Mouse (Mus musculus): ENCODE results near the gene Macc1. TPM values are rescaled to one million over a fixed set of nuclear protein-coding genes. Genes with fewer than 3 reads are reported as not detected.

The Macc1 gene
- polyA plus RNA-seq, 1 experiment, result 0.11 TPM

- no peak for DNase-seq (ENCODE audit: low read depth)
- TF ChIP-seq CTCF (IDR thresholded peaks at IDR 0.05; ENCODE audit: borderline replicate concordance, extremely low read depth, insufficient read depth, insufficient read length) (no peak), POLR2A (IDR thresholded peaks at IDR 0.05; ENCODE audit: borderline replicate concordance, extremely low read depth, insufficient read depth, insufficient read length, poor library complexity, severe bottlenecking) (no peak)
These were observed 76.2 kb downstream of the Macc1 start for GRCm38 (mm10) chr12:119390192-119390684.

GRCm38 (mm10) chr12:119398046-119398659 is 84.1 kb downstream of the Macc1 start:
- no peak for TF ChIP-seq POLR2A (IDR thresholded peaks at IDR 0.05; ENCODE audit: borderline replicate concordance, extremely low read depth, insufficient read depth, insufficient read length, poor library complexity, severe bottlenecking)
- TF ChIP-seq CTCF (IDR thresholded peaks at IDR 0.05; ENCODE audit: borderline replicate concordance, extremely low read depth, insufficient read depth, insufficient read length), result no peak
- no peak for DNase-seq (ENCODE audit: low read depth)

DNA sequence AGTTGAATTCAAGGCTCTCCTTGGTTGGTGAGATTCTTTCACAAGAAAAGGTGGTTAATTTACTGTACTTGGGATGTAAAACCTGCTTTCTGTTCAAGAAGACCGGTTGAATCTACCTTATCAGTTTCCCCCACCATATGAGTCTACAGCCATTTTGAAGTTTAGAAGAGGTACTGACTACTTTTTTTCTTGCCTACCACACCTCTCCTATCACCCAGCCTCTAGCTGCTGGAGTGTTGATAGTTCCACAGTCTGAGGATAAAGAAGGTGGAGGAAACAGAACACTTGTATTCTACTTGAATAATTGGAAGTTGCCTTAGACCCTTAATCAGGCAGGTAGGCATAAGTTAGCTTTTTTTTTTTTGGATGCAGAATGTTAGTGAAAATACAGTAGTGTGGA is 88.2 kb downstream of the Macc1 start:
- TF ChIP-seq POLR2A (IDR thresholded peaks at IDR 0.05; ENCODE audit: borderline replicate concordance, extremely low read depth, insufficient read depth, insufficient read length, poor library complexity, severe bottlenecking), result no peak
- no peak for TF ChIP-seq CTCF (IDR thresholded peaks at IDR 0.05; ENCODE audit: borderline replicate concordance, extremely low read depth, insufficient read depth, insufficient read length)
- no peak for DNase-seq (ENCODE audit: low read depth)

DNA sequence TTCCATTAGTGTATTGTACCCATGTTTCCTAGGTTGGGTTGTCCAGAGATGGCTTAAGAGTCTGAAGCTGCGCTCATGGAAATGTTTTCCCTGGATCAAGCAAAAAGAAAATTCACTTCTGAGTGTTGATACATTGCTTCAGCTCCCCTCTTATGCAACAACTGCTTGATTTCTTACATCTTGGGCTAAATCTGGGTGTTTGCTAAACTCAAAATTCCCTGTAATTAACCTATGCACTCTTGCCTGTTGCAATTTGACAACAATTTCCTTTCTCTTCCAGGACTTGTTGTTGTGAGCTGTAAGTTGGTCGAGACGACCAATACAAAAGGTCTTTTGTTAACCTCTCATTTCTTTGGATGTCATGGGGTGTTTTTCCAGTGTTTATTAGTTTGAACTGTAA is 88.7 kb downstream of the Macc1 start:
- DNase-seq (ENCODE audit: low read depth), result no peak
- TF ChIP-seq POLR2A (IDR thresholded peaks at IDR 0.05; ENCODE audit: borderline replicate concordance, extremely low read depth, insufficient read depth, insufficient read length, poor library complexity, severe bottlenecking), result no peak
- TF ChIP-seq CTCF (IDR thresholded peaks at IDR 0.05; ENCODE audit: borderline replicate concordance, extremely low read depth, insufficient read depth, insufficient read length), result no peak

DNA sequence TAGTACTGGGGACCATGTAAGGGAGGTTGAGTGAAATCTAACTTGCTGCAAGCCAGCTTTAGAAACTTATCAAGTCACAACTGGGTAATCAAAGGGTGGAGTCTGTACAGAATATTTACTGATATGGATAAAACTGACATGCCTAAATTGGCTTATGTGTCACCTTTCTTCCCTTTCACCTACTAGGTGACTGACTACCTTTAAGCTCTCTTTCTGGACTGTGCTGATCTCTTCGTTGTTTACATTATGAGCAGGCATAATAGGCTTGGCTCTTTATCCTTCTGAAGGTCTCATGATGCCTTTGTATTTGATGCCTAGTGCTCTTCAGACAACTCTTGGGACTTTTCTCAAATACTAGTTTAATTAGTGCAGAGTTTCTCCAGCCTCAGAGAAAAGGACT is 90.7 kb downstream of the Macc1 start:
- DNase-seq (ENCODE audit: low read depth), result no peak
- TF ChIP-seq POLR2A (IDR thresholded peaks at IDR 0.05; ENCODE audit: borderline replicate concordance, extremely low read depth, insufficient read depth, insufficient read length, poor library complexity, severe bottlenecking), result no peak
- no peak for TF ChIP-seq CTCF (IDR thresholded peaks at IDR 0.05; ENCODE audit: borderline replicate concordance, extremely low read depth, insufficient read depth, insufficient read length)

DNA sequence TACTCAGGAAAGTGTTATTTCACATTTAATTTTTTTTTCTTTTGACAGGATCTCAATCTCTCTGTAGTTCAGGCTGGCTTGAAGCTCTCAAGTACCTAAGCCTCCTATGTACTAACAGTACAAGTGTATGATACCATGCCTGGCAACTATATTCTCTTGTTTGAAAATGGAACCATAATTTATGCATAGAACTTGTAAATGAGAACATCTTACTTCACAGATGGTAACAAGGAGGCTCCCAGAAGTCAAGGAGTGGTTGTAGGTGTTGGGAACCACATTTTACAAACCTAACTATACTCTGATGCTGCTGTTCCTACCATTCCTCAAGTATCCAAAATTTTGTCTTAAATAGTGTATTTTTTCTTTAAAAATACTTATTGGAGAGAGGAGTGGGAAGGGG is 96.5 kb downstream of the Macc1 start:
- TF ChIP-seq CTCF (IDR thresholded peaks at IDR 0.05; ENCODE audit: borderline replicate concordance, extremely low read depth, insufficient read depth, insufficient read length), result no peak
- no peak for DNase-seq (ENCODE audit: low read depth)

- TF ChIP-seq POLR2A (IDR thresholded peaks at IDR 0.05; ENCODE audit: borderline replicate concordance, extremely low read depth, insufficient read depth, insufficient read length, poor library complexity, severe bottlenecking) (no peak), CTCF (IDR thresholded peaks at IDR 0.05; ENCODE audit: borderline replicate concordance, extremely low read depth, insufficient read depth, insufficient read length) (no peak)
- DNase-seq (ENCODE audit: low read depth), result no peak
These were observed 96.9 kb downstream of the Macc1 start for GRCm38 (mm10) chr12:119410956-119411355.

- no peak for DNase-seq (ENCODE audit: low read depth)
- TF ChIP-seq CTCF (IDR thresholded peaks at IDR 0.05; ENCODE audit: borderline replicate concordance, extremely low read depth, insufficient read depth, insufficient read length) (no peak), POLR2A (IDR thresholded peaks at IDR 0.05; ENCODE audit: borderline replicate concordance, extremely low read depth, insufficient read depth, insufficient read length, poor library complexity, severe bottlenecking) (no peak)
These were observed 97.9 kb downstream of the Macc1 start for GRCm38 (mm10) chr12:119411982-119412381.

DNA sequence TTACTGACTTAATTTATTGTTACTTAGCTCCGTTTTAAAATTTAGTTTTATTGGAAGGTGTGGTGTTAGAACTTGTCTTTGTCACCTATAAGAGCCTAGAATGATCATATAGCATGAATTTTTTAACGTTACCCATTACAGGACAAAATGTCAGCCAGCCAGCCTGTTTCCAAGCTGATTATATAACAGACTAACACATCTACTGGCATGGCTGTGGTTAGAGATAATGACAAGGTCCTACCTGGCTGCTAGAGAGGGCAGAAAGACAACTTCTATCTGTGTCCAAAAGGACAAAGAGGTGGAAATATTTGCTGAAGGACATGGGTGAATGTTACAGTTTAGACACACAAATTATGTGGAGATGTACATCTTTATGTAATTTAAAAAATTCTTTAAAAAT is 101.8 kb downstream of the Macc1 start:
- no peak for DNase-seq (ENCODE audit: low read depth)
- no peak for TF ChIP-seq POLR2A (IDR thresholded peaks at IDR 0.05; ENCODE audit: borderline replicate concordance, extremely low read depth, insufficient read depth, insufficient read length, poor library complexity, severe bottlenecking)
- TF ChIP-seq CTCF (IDR thresholded peaks at IDR 0.05; ENCODE audit: borderline replicate concordance, extremely low read depth, insufficient read depth, insufficient read length), result no peak

GRCm38 (mm10) chr12:119425749-119426148 is 111.7 kb downstream of the Macc1 start:
- TF ChIP-seq CTCF (IDR thresholded peaks at IDR 0.05; ENCODE audit: borderline replicate concordance, extremely low read depth, insufficient read depth, insufficient read length), result no peak
- TF ChIP-seq POLR2A (IDR thresholded peaks at IDR 0.05; ENCODE audit: borderline replicate concordance, extremely low read depth, insufficient read depth, insufficient read length, poor library complexity, severe bottlenecking), result no peak
- no peak for DNase-seq (ENCODE audit: low read depth)

DNA sequence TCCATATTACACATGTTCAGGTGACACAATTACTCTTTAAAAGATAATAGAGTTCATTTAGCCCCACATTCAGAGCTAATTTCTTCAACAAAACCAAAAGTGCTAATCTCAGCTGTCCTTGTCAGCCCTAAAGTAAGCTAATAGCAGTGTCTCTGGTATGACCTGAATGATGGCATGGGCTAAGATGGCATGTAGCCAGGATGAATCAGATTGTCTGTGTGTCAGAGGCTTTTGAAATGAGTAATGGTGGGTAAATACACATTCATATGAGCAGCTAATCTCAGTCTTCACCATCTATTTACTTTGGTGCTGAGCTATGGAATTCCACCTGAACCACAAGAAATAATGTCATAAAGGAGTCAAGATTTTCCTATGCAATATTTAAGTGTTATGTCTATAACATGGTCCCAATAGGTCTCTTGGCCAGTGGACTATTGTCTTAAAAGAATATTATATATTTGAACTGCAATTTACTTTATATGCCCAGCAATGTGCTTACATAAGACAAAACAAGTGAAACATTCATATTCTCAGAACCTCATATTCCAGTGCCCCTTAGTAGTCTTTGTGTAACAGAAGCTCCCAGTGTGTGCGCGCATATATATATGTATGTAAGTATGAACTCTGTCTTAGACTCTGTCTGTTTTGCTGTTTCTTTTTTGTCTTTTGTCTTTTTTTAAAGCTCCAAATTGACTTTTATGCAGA is 112.3 kb downstream of the Macc1 start:
- TF ChIP-seq POLR2A (IDR thresholded peaks at IDR 0.05; ENCODE audit: borderline replicate concordance, extremely low read depth, insufficient read depth, insufficient read length, poor library complexity, severe bottlenecking) (no peak), CTCF (IDR thresholded peaks at IDR 0.05; ENCODE audit: borderline replicate concordance, extremely low read depth, insufficient read depth, insufficient read length) (no peak)
- DNase-seq (ENCODE audit: low read depth), result no peak

DNA sequence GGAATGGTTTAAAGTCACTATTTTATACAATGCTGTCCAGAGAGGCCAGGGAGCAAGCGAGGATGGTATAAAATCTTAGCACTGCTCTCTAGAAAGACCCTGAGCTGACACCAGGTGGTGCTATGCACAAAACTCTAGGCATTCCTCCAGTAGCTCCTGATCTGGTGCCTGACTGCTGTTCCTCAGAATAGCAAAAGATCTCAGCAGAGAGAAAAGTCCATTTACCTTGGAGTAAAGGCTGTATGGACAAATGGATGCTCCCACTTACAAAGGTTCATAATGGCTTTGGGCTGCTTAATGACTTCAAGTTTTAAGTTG is 112.8 kb downstream of the Macc1 start:
- DNase-seq (ENCODE audit: low read depth), result peak; percentile 83
- TF ChIP-seq CTCF (IDR thresholded peaks at IDR 0.05; ENCODE audit: borderline replicate concordance, extremely low read depth, insufficient read depth, insufficient read length) (peak; percentile 75; the same call in 1 of the 2 replicates), POLR2A (IDR thresholded peaks at IDR 0.05; ENCODE audit: borderline replicate concordance, extremely low read depth, insufficient read depth, insufficient read length, poor library complexity, severe bottlenecking) (no peak)
